Mouse (Mus musculus) liver, adult 2 months (tissue): ENCODE data around the gene Scamp2.

Source experiments
- CTCF ChIP-seq: fragments of 200-500 bp; IDR thresholded peaks from 2 replicates; pipeline ENCODE4 v1.5.1; 2011; ENCODE audit warnings: low read depth, low read length, control low read depth
- POLR2A ChIP-seq: fragments of 200-500 bp; IDR thresholded peaks from 2 replicates; pipeline ENCODE4 v1.6.1; 2011; ENCODE audit warnings: low read length, control low read depth; ENCODE audit not compliant: insufficient read depth; ENCODE audit errors: extremely low read depth

- TF ChIP-seq CTCF (no peak), POLR2A (no peak)
Measured at GRCm38 (mm10) chr9:57541312-57541711, 19.4 kb upstream of the Scamp2 start.
